Mouse (Mus musculus) lung, adult 2 months (tissue): ENCODE measurements around the gene Hepacam2. TPM values are rescaled to one million over a fixed set of nuclear protein-coding genes. Genes with fewer than 3 reads are reported as not detected.
"Not testable (repeated sequence)": the region's sequence is repeated elsewhere in the genome, so short reads cannot be mapped to it uniquely, and the experiment has no call there.

Experiments used
- DNase-seq: peaks from one replicate; pipeline ENCODE4 v3.0.0; 2022
- H3K4me1 ChIP-seq: fragments of 200-500 bp; 2 replicates; pipeline ENCODE4 v1.6.1; 2011; ENCODE audit warnings: low read length; ENCODE audit not compliant: control insufficient read depth, insufficient read depth
- H3K4me3 ChIP-seq: fragments of 200-500 bp; replicated peaks from 2 replicates; pipeline ENCODE3; 2011; ENCODE audit warnings: low read depth, mild to moderate bottlenecking, control low read depth, low read length; ENCODE audit errors: extremely low read depth
- CTCF ChIP-seq: fragments of 200-500 bp; IDR thresholded peaks from 2 replicates; pipeline ENCODE4 v1.5.1; 2011; ENCODE audit warnings: mild to moderate bottlenecking, low read length, control low read depth; ENCODE audit not compliant: insufficient read depth
- POLR2A ChIP-seq: fragments of 200-500 bp; IDR thresholded peaks from 2 replicates; pipeline ENCODE4 v1.6.1; 2011; ENCODE audit warnings: low read depth, mild to moderate bottlenecking, control low read depth, low read length, borderline replicate concordance; ENCODE audit errors: extremely low read depth
- WGBS: fragments of 180-500 bp; shearing (Covaris S2); methylation state at CpG from one replicate; pipeline ENCODE4 v1.1.7; 2018; 5-methylcytosine and 5-hydroxymethylcytosine counted together
- polyA plus RNA-seq: library from polyadenylated mRNA; depleted of rRNA; stranded (reverse); fragments of >200 nt; gene quantifications from 2 replicates; pipeline ENCODE4 v1.2.3, GENCODE M21; 2012

The Hepacam2 gene
- polyA plus RNA-seq, 1 experiment = 5.8 TPM

DNA sequence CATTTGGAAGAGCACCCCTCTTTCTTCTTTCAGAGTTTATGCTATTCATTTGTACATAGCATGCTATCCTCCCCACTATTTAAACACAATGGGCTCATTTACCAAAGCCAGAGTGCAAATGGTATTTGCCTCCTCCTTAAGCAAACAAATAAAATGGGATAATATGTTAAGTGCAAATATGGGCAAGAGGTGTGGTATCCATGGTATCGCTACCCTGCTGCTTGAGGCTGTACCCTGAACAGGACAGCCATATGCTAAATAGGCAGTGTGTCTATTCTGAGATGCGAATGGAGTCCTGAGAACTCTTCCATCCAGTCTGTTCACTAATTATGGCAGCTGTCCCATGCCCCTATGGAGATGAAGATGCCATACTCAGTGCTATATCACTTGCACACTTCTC lies 27.4 kb downstream of the Hepacam2 start:
- no peaks in the 10 kb centered on the region for H3K4me1 ChIP-seq
- no peak overlapping the region for H3K4me3 ChIP-seq
- no peak for DNase-seq
- WGBS = 47% methylated on average over 2 of the region's 2 CpGs
- TF ChIP-seq POLR2A (no peak), CTCF (no peak)

DNA sequence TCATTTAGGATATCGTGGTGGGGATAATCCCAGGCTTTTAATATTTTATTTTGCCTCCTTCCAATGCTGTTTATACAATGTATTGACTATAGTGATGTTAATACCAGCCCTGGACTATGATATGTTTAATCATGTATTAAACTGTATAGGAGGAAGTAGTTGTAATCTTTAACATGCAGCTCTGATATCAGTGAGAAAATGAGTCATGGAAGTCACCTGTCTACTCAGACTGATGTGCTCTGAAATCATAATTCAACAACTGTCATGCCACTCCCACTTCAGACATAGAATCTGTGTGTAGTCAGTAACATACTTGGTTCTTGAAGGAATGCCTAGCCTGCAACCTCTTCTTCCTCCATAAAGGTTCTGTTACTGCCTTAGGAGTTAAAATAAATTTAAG lies 29.5 kb downstream of the Hepacam2 start:
- Histone ChIP-seq H3K4me3 (no peak overlapping the region), H3K4me1 (no peaks in the 10 kb centered on the region)
- WGBS = 38% methylated on average over 1 of the region's 1 CpGs
- DNase-seq = no peak
- TF ChIP-seq POLR2A (no peak), CTCF (no peak)

DNA sequence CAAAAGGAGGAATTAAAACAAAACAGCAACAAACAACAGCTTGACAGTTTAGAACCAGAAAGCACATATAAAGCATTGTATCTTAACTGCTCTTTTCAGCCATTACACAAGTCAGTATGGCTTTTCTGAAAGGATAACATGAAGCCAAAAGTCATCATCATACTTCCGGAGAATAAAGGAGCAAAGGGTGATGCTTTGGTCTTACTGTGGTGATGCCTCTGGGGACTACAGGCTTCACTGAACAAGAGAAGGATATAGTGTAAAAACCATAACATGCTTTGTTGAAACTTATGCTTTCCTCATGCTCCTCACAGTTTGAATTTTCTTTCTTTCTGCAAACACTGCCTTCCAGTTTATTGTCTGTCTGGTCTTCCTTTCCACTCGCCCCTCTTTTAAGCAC lies 34.5 kb downstream of the Hepacam2 start:
- DNase-seq = no peak
- H3K4me1 ChIP-seq = no peaks in the 10 kb centered on the region
- H3K4me3 ChIP-seq = no peak overlapping the region
- TF ChIP-seq POLR2A = no peak
- no peak for TF ChIP-seq CTCF
- 62% methylated on average over 2 of the region's 2 CpGs for WGBS

DNA sequence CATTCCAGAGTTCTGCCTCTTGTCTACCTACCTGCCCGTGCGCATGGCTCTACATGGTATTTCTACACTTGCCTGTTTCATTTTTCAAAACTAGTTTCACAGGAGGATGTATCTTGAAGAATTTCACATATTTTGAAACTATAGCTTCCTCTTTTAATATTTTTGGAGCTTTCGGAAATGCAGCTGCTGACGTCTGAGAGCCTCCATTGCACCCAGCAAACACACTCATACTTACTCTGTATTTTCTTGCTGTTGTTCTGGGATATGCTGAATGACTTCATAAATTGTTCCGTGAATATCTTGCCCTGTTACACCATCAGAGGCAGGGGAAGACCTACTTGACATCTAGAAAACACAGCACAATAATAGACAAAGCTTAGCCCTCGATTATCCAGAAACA lies 35.1 kb downstream of the Hepacam2 start:
- Histone ChIP-seq H3K4me1 (no peaks in the 10 kb centered on the region), H3K4me3 (no peak overlapping the region)
- TF ChIP-seq POLR2A (no peak), CTCF (no peak)
- no peak for DNase-seq
- WGBS = 70% methylated on average over 6 of the region's 6 CpGs

DNA sequence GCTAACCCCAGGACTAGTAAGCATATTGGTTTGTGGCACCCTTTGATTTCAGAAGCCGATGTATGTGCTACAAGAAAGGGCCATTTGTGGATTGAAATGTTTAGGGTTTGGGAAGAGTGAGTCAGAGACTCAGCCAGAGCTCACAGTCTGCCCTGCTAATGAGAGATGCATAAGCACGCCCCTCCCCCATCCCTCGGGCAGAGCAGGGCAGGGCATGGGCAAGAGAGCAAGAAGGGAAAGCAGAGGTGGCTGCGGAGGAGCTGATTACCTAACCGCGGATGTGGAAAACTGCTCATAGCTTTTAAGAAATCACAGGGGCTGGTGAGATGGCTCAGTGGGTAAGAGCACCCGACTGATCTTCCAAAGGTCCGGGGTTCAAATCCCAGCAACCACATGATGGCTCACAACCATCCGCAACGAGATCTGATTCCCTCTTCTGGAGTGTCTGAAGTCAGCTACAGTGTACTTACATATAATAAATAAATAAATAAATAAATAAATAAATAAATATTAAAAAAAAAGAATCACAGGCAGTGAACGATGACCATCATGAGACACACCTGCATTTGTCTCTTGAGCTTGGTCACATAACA lies 42.1 kb downstream of the Hepacam2 start:
- no peak for TF ChIP-seq CTCF
- no peak for TF ChIP-seq POLR2A
- DNase-seq = no peak
- no peaks in the 10 kb centered on the region for H3K4me1 ChIP-seq
- H3K4me3 ChIP-seq = no peak overlapping the region
- 60% methylated on average over 11 of the region's 11 CpGs for WGBS

DNA sequence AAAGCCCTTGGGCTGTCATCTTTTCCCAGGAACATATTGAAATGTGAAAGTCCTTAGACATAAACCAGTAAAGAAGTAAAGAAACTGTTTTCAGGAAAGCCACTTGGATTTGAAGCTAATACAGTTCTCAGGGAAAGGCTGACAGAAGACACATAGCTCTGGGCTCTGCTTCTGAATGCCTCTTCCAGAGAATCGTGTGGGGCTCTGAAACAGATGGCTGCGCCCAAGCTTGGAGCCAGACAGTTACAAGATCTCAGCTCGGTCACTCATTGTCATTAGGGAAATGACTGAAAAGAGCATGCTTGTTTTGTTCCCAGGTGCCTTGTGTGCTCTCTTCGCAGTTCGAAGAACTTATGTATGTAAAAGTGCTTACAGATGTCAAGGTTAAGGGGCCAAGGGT lies 43.7 kb downstream of the Hepacam2 start:
- Histone ChIP-seq H3K4me1 (no peaks in the 10 kb centered on the region), H3K4me3 (no peak overlapping the region)
- DNase-seq = no peak
- 43% methylated on average over 5 of the region's 5 CpGs for WGBS
- no peak for TF ChIP-seq POLR2A
- no peak for TF ChIP-seq CTCF

DNA sequence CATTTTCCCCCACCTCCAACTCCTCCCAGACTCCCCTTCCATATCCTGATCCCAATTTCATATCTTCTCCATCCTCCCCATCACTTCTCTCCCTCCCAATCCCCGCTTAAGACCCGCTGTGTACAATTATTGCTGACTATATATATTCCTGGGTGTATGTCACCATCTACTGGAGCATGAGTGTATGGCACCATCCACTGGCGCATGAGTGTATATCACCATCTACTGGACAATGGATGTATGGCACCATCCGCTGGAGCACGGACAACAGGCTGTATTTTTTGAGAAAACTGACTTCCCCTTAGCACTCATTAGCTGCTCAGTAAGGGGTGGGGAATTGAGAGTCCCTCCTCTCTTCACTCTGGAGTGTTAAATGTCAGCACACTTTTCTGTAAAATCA lies 50.7 kb downstream of the Hepacam2 start:
- Histone ChIP-seq H3K4me3 (no peak overlapping the region), H3K4me1 (no peaks in the 10 kb centered on the region)
- TF ChIP-seq POLR2A (no peak), CTCF (peak; percentile 95)
- 3% methylated on average over 5 of the region's 5 CpGs for WGBS
- DNase-seq = peak; percentile 42

DNA sequence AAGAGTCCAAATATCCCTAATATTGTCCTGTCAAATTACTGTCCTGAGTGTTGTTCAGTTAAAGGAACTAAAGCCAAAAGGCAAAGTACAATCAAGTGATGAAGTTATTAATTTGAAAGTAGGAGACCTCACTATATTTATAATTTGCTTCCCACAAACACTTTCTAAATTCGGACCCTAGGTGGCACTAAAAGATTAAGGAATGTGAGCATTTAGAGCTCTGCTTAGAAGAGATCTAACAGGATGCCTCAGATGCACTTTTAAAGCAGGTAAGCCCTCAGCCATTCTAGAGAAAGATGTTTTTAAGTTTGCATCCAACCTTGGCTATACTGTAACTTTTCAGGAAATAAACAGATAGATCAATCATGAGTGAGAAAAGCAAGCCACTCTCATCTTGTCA lies 54.2 kb downstream of the Hepacam2 start:
- TF ChIP-seq POLR2A = no peak
- no peak for TF ChIP-seq CTCF

DNA sequence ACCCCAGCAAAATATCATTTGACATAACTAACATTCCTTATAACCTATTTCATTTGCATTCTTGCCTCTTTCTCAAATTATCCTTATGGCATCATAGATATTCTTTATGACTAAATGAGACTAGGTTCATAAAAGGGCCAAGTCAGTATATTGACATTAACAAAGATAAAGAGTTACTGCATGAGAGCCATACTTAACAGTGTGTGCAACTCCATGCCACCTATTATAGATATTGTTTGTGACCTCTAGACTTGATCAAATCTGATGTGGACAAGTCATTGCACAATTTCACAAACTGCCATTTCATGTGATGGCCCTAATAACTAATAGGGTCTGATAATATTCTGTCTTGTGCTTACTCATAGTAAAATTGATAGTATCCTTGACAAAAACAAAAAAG lies 62.0 kb downstream of the Hepacam2 start:
- DNase-seq = no peak
- H3K4me3 ChIP-seq = no peak overlapping the region
- no peaks in the 10 kb centered on the region for H3K4me1 ChIP-seq
- TF ChIP-seq POLR2A (no peak), CTCF (no peak)

More for the DNA sequence above, 54.2 kb downstream of the Hepacam2 start:
- DNase-seq = no peak
- Histone ChIP-seq H3K4me3 (no peak overlapping the region), H3K4me1 (no peaks in the 10 kb centered on the region)
- WGBS = 16% methylated on average over 1 of the region's 1 CpGs

DNA sequence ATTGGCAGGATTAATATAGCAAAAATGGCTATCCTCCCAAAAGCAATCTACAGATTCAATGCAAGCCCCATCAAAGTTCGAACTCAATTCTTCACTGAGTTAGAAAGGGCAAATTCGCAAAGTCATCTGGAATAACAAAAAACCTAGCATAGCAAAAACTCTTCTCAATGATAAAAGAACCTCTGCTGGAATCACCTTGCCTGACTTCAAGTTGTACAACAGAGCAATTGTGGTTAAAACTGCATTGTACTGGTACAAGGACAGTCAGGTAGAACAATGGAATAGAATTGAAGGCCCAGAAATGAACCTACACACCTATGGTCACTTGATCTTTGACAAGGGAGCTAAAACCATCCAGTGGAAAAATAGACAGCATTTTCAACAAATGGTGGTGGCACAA lies 67.1 kb downstream of the Hepacam2 start:
- H3K4me3 ChIP-seq, H3K4me1 ChIP-seq, DNase-seq: not testable (repeated sequence)
- 79% methylated on average over 2 of the region's 2 CpGs for WGBS

DNA sequence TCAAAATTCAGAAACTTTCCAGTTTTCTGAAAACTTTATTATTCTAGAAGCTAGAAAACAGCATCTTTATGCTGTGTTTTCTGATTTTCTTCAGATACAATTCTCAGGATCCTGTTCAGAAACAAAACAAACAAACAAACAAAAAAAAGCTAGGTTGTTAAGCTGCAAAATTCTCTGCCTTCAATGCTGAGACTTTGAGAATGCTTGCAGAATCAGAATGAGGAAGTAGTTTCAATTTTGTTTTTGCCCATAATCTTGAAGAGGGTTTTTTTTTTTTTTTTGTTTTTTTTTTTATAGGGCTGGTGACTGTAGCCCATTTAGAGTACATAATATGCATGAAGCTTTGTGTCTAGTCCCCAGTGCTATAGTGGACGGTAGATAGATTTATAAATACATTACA lies 71.1 kb downstream of the Hepacam2 start:
- no peak for TF ChIP-seq CTCF
- TF ChIP-seq POLR2A = no peak
- 67% methylated on average over 1 of the region's 1 CpGs for WGBS
- DNase-seq = no peak
- no peaks in the 10 kb centered on the region for H3K4me1 ChIP-seq
- H3K4me3 ChIP-seq = no peak overlapping the region

DNA sequence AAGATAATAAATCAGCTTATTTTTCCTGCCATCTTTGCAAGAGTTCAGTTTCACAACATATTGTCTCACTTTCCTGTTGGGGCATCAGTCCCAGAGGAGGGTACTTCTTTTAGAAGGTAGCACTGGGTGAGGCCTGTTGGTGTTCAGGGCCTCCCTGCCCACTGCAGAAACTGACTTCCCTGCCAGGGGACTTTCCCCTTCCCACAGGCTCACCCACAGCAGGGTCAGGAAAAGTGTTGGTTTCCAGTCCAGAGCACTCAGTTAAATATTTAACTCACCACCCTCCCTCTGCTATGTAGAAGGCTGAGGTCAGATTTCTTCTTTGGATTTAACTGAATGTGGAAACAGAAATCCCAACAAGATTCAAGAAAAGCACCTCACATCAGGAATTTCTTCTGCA lies 72.8 kb downstream of the Hepacam2 start:
- not testable (repeated sequence) for DNase-seq, H3K4me3 ChIP-seq

DNA sequence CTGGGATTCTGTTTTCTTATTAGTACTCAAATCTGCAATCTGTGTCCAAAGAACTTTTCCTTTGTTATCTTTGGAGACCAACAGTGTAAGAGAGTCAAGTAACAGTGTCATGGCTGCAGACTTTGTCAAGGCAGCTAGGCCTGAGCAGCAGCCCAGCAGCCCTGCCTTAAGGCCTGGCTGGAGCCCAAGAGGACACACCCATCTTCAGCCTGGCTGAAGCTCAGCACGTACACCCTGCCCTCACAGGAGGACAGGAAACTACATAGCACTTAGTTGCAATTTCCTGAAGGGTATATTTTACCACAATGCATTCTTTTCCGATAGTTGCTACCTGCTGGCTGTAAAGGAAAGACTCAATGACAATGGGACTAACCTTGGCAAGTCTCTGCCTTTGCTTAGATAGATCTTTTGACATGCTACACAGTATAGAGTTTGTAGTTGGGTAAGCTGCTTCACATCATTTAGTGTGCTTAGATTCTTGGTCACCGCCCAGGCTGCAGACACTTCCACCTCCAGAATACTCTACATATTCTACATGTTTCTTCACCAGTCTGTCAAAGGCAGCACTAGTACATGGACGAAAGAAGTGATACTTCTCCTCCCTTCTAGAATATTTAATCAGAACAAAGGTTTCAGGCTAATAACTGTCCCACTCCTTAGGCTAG lies 73.4 kb downstream of the Hepacam2 start:
- WGBS = 4% methylated on average over 1 of the region's 4 CpGs
- H3K4me3 ChIP-seq, H3K4me1 ChIP-seq: not testable (repeated sequence)
- peak; percentile 19 for DNase-seq

More for the DNA sequence above, 72.8 kb downstream of the Hepacam2 start:
- not testable (repeated sequence) for H3K4me1 ChIP-seq
